Mouse (Mus musculus): ENCODE data around the gene Ppp2r5d. TPM values are rescaled to one million over a fixed set of nuclear protein-coding genes. Genes with fewer than 3 reads are reported as not detected.

Gene Ppp2r5d
- polyA plus RNA-seq, 1 experiment from 2014 or later, result 87.8 TPM

GRCm38 (mm10) chr17:46702506-46702905 is 2.4 kb downstream of the Ppp2r5d start:
- H3K27me3 ChIP-seq, result no peaks in the 10 kb centered on the region
- POLR2A ChIA-PET, result no interaction called here
- DNase-seq (ENCODE audit: low read depth, low spot score) (no peak), ATAC-seq (no peak)
- CTCF ChIA-PET, result no interaction called here
- no peak for TF ChIP-seq CTCF (IDR thresholded peaks at IDR 0.05)
- in situ Hi-C loops (cut with MboI; ENCODE audit: low pct_unique_long_range_greater_than_20kb), result no loop called here

- DNase-seq (ENCODE audit: low read depth, low spot score), result no peak
- ATAC-seq, result no peak
- no peak for TF ChIP-seq CTCF (IDR thresholded peaks at IDR 0.05)
- in situ Hi-C loops (cut with MboI; ENCODE audit: low pct_unique_long_range_greater_than_20kb), result no loop called here
- no peaks in the 10 kb centered on the region for H3K27me3 ChIP-seq
- ChIA-PET POLR2A (interaction anchor here (0.5 to 1.7 kb wide), 2 partner anchors 18 to 46 kb away, joined by 4 to 5 read pairs; no protein-coding TSS in a partner anchor), CTCF (interaction anchor here (0.8 to 1.5 kb wide), 2 partner anchors 10 to 23 kb away, joined by 3 to 4 read pairs; partner anchors contain the start of gene Mea1)
These were observed 2.8 kb downstream of the Ppp2r5d start for GRCm38 (mm10) chr17:46702100-46702499.

- no peak for ATAC-seq
- in situ Hi-C loops (cut with MboI; ENCODE audit: low pct_unique_long_range_greater_than_20kb), result no loop called here
- no peak for DNase-seq (ENCODE audit: low read depth, low spot score)
- POLR2A ChIA-PET, result interaction anchor here (0.5 to 1.7 kb wide), 4 partner anchors 11 to 46 kb away, joined by 3 to 6 read pairs (median 4); partner anchors contain the start of gene Klhdc3
- no peaks in the 10 kb centered on the region for H3K27me3 ChIP-seq
- CTCF ChIA-PET, result interaction anchor here (0.8 to 1.7 kb wide), 4 partner anchors 10 to 22 kb away, joined by 3 to 5 read pairs (median 4); partner anchors contain the start of gene Mea1
- no peak for TF ChIP-seq CTCF (IDR thresholded peaks at IDR 0.05)
These were observed 3.4 kb downstream of the Ppp2r5d start for GRCm38 (mm10) chr17:46701489-46701888.

GRCm38 (mm10) chr17:46699912-46700311 is 5.0 kb downstream of the Ppp2r5d start:
- DNase-seq (ENCODE audit: low read depth, low spot score) (no peak), ATAC-seq (no peak)
- no peak for TF ChIP-seq CTCF (IDR thresholded peaks at IDR 0.05)
- in situ Hi-C loops (cut with MboI; ENCODE audit: low pct_unique_long_range_greater_than_20kb), result no loop called here
- H3K27me3 ChIP-seq, result no peaks in the 10 kb centered on the region
- ChIA-PET CTCF (interaction anchor here (1.7 kb wide), 1 partner anchor 11 kb away, joined by 5 read pairs; no protein-coding TSS in a partner anchor), POLR2A (interaction anchor here (0.5 kb wide), 1 partner anchor 163 kb away, joined by 3 read pairs; no protein-coding TSS in a partner anchor)

GRCm38 (mm10) chr17:46699245-46699644 is 5.7 kb downstream of the Ppp2r5d start:
- H3K27me3 ChIP-seq, result no peaks in the 10 kb centered on the region
- CTCF ChIA-PET, result no interaction called here
- POLR2A ChIA-PET, result no interaction called here
- in situ Hi-C loops (cut with MboI; ENCODE audit: low pct_unique_long_range_greater_than_20kb), result no loop called here
- ATAC-seq, result no peak
- no peak for TF ChIP-seq CTCF (IDR thresholded peaks at IDR 0.05)
- no peak for DNase-seq (ENCODE audit: low read depth, low spot score)

GRCm38 (mm10) chr17:46698515-46698914 is 6.4 kb downstream of the Ppp2r5d start:
- in situ Hi-C loops (cut with MboI; ENCODE audit: low pct_unique_long_range_greater_than_20kb), result no loop called here
- DNase-seq (ENCODE audit: low read depth, low spot score) (no peak), ATAC-seq (peak; percentile 55)
- ChIA-PET CTCF (no interaction called here), POLR2A (no interaction called here)
- H3K27me3 ChIP-seq, result no peaks in the 10 kb centered on the region
- TF ChIP-seq CTCF (IDR thresholded peaks at IDR 0.05), result no peak

GRCm38 (mm10) chr17:46694517-46695063 is 10.3 kb downstream of the Ppp2r5d start:
- ChIA-PET POLR2A (no interaction called here), CTCF (interaction anchor here (1.1 kb wide), 1 partner anchor 15 kb away, joined by 4 read pairs; no protein-coding TSS in a partner anchor)
- no peaks in the 10 kb centered on the region for H3K27me3 ChIP-seq
- TF ChIP-seq CTCF (IDR thresholded peaks at IDR 0.05), result no peak
- ATAC-seq (no peak), DNase-seq (ENCODE audit: low read depth, low spot score) (no peak)
- in situ Hi-C loops (cut with MboI; ENCODE audit: low pct_unique_long_range_greater_than_20kb), result no loop called here

GRCm38 (mm10) chr17:46691390-46691789 is 13.5 kb downstream of the Ppp2r5d start:
- CTCF ChIA-PET, result interaction anchor here (1.0 to 1.2 kb wide), 2 partner anchors 10 to 26 kb away, joined by 3 read pairs; no protein-coding TSS in a partner anchor
- no peak for TF ChIP-seq CTCF (IDR thresholded peaks at IDR 0.05)
- ATAC-seq, result peak; percentile 31
- no peaks in the 10 kb centered on the region for H3K27me3 ChIP-seq
- no peak for DNase-seq (ENCODE audit: low read depth, low spot score)
- in situ Hi-C loops (cut with MboI; ENCODE audit: low pct_unique_long_range_greater_than_20kb), result no loop called here
- POLR2A ChIA-PET, result interaction anchor here (1.8 kb wide), 1 partner anchor 10 kb away, joined by 6 read pairs; no protein-coding TSS in a partner anchor

- no peaks in the 10 kb centered on the region for H3K27me3 ChIP-seq
- POLR2A ChIA-PET, result interaction anchor here (1.3 to 1.8 kb wide), 2 partner anchors 9 to 10 kb away, joined by 3 to 6 read pairs; no protein-coding TSS in a partner anchor
- CTCF ChIA-PET, result no interaction called here
- no peak for DNase-seq (ENCODE audit: low read depth, low spot score)
- no peak for TF ChIP-seq CTCF (IDR thresholded peaks at IDR 0.05)
- no peak for ATAC-seq
- in situ Hi-C loops (cut with MboI; ENCODE audit: low pct_unique_long_range_greater_than_20kb), result no loop called here
These were observed 14.2 kb downstream of the Ppp2r5d start for GRCm38 (mm10) chr17:46690665-46691064.

- H3K27me3 ChIP-seq, result no peaks in the 10 kb centered on the region
- CTCF ChIA-PET, result no interaction called here
- DNase-seq (ENCODE audit: low read depth, low spot score), result no peak
- TF ChIP-seq CTCF (IDR thresholded peaks at IDR 0.05), result no peak
- ATAC-seq, result no peak
- in situ Hi-C loops (cut with MboI; ENCODE audit: low pct_unique_long_range_greater_than_20kb), result no loop called here
- POLR2A ChIA-PET, result no interaction called here
These were observed 19.0 kb downstream of the Ppp2r5d start for GRCm38 (mm10) chr17:46685913-46686312.

- ChIA-PET POLR2A (interaction anchor here (0.7 kb wide), 1 partner anchor 48 kb away, joined by 4 read pairs; no protein-coding TSS in a partner anchor), CTCF (no interaction called here)
- in situ Hi-C loops (cut with MboI; ENCODE audit: low pct_unique_long_range_greater_than_20kb), result no loop called here
- no peaks in the 10 kb centered on the region for H3K27me3 ChIP-seq
- DNase-seq (ENCODE audit: low read depth, low spot score), result no peak
- ATAC-seq, result no peak
- no peak for TF ChIP-seq CTCF (IDR thresholded peaks at IDR 0.05)
These were observed 22.1 kb downstream of the Ppp2r5d start for GRCm38 (mm10) chr17:46682654-46683389.

Data from Patski (cell line).